Mouse (Mus musculus): ENCODE results near the gene Igfbp4. TPM values are rescaled to one million over a fixed set of nuclear protein-coding genes. Genes with fewer than 3 reads are reported as not detected.

Gene Igfbp4
- total RNA-seq, 2 experiments from 2014 or later, result 80.6 to 93.5 TPM

- intact Hi-C loops (cut with DNase I), result no loop called here
- no peak for DNase-seq
Measured at GRCm38 (mm10) chr11:99102575-99103270, 61.7 kb downstream of the Igfbp4 start.

Other genes with a start within 250 kb of the Igfbp4 start
- 10 to 100 TPM; 74.4 to 75.3 TPM for gene Msl1, start 245.7 kb upstream of the Igfbp4 start, total RNA-seq (2021)
- gene Casc3, start 236.3 kb upstream of the Igfbp4 start, total RNA-seq (2021), result 10 to 100 TPM; 26.1 to 26.2 TPM
- gene Rapgefl1, start 204.5 kb upstream of the Igfbp4 start, total RNA-seq (2021), result under 1 TPM; 0.57 to 0.72 TPM
- gene Wipf2, start 177.6 kb upstream of the Igfbp4 start, total RNA-seq (2021), result 10 to 100 TPM in 1 of 2 experiments, 1 to 10 TPM in 1; 8.1 to 10.2 TPM
- under 1 TPM; 0.14 to 0.49 TPM for gene Cdc6, start 133.4 kb upstream of the Igfbp4 start, total RNA-seq (2021)
- 10 to 100 TPM; 10.5 to 13.6 TPM for gene Rara, start 113.4 kb upstream of the Igfbp4 start, total RNA-seq (2021)
- under 1 TPM; 0.33 to 0.36 TPM for gene Gjd3, start 58.2 kb upstream of the Igfbp4 start, total RNA-seq (2021)
- 1 to 10 TPM; 3.9 to 4.6 TPM for gene Top2a, start 17.1 kb upstream of the Igfbp4 start, total RNA-seq (2021)
- gene Tns4, start 48.1 kb downstream of the Igfbp4 start, total RNA-seq (2021), result under 1 TPM; 0.27 to 0.36 TPM
- gene Ccr7, start 113.8 kb downstream of the Igfbp4 start, total RNA-seq (2021), result under 1 TPM; 0.38 to 0.58 TPM
- gene Smarce1, start 189.8 kb downstream of the Igfbp4 start, total RNA-seq (2021), result 10 to 100 TPM; 42.9 to 47.8 TPM
- gene Krt222, start 202.8 kb downstream of the Igfbp4 start, total RNA-seq (2021), result 10 to 100 TPM; 25.6 to 33.4 TPM
- gene Krt24, start 244.0 kb downstream of the Igfbp4 start, total RNA-seq (2021), result not detected

Data from heart, postnatal 36 days (tissue).